Mouse (Mus musculus): ENCODE measurements around the gene 9530077C05Rik.

GRCm38 (mm10) chr9:22433221-22433620, 21.9 kb downstream of the 9530077C05Rik start:
- TF ChIP-seq CTCF (IDR thresholded peaks at IDR 0.05; ENCODE audit: low read depth) (no peak), EP300 (IDR thresholded peaks at IDR 0.05; ENCODE audit: low read depth) (no peak)

All from liver, postnatal 0 days (tissue).